Mouse (Mus musculus) embryonic fibroblast, embryonic 13.5 days (primary cell): ENCODE data around the gene Snx6.

Source experiments
- CTCF ChIP-seq: IDR thresholded peaks from 2 replicates; pipeline ENCODE4 v1.5.1; 2011; ENCODE audit warnings: mild to moderate bottlenecking, control low read depth, low read length, moderate library complexity, borderline replicate concordance; ENCODE audit not compliant: insufficient read depth
- POLR2A ChIP-seq: IDR thresholded peaks from 2 replicates; pipeline ENCODE4 v1.6.1; 2011; ENCODE audit warnings: low read depth, mild to moderate bottlenecking, control low read depth, low read length, moderate library complexity

DNA sequence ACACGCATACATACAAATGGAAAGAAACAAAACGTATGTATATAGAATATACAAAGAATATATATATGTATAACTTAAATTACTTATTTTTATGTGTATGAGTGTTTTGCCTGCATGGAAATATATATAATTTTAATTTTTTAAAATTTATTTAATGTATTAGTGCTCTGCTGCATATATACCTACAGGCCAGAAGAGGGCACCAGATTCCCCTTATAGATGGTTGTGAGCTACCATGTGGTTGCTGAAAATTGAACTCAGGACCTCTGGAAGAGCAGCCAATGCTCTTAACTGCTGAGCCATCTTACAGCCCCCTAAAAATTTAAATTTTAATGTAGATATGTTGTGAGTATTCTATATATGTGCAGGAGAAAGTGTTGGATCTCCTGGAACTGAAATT, 36.7 kb downstream of the Snx6 start:
- no peak for TF ChIP-seq CTCF
- TF ChIP-seq POLR2A, result no peak
